Mouse (Mus musculus) small intestine, adult 2 months (tissue): ENCODE data around the gene Thada.

Source experiments
- CTCF ChIP-seq: fragments of 200-500 bp; IDR thresholded peaks from 2 replicates; pipeline ENCODE4 v1.5.1; 2012; ENCODE audit warnings: low read depth, mild to moderate bottlenecking, control low read depth, inconsistent platforms, low read length, moderate library complexity, mixed read lengths; ENCODE audit not compliant: insufficient replicate concordance, insufficient read length; ENCODE audit errors: extremely low read depth
- POLR2A ChIP-seq: fragments of 200-500 bp; IDR thresholded peaks from 2 replicates; pipeline ENCODE4 v1.6.1; 2012; ENCODE audit warnings: low read depth, mild to moderate bottlenecking, control low read depth, inconsistent platforms, low read length, moderate library complexity

DNA sequence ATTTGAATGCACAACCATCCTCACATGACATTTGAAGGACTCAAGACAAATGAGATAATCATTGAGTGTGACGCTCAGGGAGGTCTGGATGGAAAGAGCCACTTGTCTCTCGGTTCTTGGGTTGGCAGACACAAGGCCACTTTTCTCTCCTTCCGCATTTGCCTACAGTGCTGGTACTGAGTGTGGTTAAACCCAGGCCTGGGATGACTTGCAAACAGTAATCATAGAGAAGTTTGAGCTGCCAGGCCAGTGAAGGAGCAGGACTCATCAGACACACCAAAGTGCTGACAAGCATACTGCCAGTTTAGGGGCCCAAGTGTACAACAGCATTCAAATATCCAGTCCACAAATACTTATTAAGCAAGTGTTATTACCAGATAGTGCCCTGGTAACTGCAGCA is 191.0 kb downstream of the Thada start:
- no peak for TF ChIP-seq POLR2A
- no peak for TF ChIP-seq CTCF
